Mouse (Mus musculus) c-Kit-positive CD71-positive TER-119-negative erythroid progenitor cells, embryonic 14.5 days (primary cell): ENCODE results near the gene Nol7.

Source experiments
- DNase-seq: peaks from one replicate; pipeline ENCODE4 v3.0.0-alpha.2; 2013; ENCODE audit warnings: low read depth

The Nol7 gene

GRCm38 (mm10) chr13:43428436-43428835 lies 30.2 kb downstream of the Nol7 start:
- no peak for DNase-seq

DNA sequence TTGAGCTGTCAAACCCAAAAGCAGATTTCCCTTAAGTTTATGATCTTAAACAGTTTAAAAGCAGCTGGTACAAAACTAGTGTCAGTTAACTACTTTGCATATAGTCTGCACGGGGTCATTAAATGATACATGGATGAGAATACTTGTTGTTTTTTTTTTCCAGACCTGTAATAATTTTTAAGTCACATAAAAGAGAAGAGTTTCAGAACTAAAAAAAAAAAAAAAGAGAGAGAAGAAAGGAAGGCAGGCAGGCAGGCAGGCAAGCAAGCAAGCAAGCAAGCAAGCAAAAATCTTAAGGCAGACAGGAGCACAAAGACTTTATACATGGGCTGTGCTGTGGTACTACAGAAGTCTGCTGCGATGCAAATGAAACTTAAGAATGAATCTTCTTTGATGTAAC lies 35.2 kb downstream of the Nol7 start:
- no peak for DNase-seq

GRCm38 (mm10) chr13:43440376-43440775 lies 42.2 kb downstream of the Nol7 start:
- no peak for DNase-seq

DNA sequence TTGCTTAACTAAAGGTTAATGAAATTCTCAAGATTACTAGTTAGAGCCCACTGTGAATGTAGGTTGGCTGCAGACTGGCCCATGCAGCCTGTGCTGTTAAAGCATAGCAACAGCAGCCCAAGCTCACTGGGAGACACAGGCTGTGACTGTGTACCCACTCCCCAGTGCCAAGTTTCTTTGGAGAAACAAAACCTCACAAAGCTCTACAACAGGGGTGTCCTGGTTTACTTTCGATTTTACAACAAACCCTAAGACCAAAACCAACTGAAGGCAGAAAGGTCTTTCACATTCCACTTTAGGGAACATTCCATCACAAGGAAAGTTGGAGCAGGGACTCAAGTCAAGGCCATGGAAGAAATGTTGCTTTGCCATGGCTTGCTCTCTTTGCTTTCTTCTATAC lies 44.4 kb downstream of the Nol7 start:
- no peak for DNase-seq

GRCm38 (mm10) chr13:43443706-43444105 lies 45.5 kb downstream of the Nol7 start:
- no peak for DNase-seq

DNA sequence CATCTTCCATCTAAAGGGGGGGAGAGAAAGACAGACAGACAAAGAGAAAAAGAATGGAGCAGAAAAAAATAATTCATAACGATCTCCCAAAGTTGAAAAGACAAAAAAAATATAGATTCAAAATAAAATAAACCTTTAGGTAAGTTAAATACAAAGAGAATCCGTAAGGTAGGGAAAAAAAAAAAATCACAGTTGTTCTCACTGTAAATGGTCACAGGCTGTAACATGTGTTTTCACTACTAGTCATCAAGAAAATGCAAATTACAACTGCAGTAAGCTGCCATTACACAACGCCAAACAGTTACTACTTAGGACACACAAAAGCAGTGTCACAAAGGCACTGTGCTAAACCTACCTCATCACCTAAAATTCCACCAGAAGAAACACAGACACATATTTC lies 46.5 kb downstream of the Nol7 start:
- no peak for DNase-seq

GRCm38 (mm10) chr13:43445754-43446153 lies 47.6 kb downstream of the Nol7 start:
- no peak for DNase-seq

- no peak for DNase-seq
Observed at GRCm38 (mm10) chr13:43447721-43448120, 49.5 kb downstream of the Nol7 start.

DNA sequence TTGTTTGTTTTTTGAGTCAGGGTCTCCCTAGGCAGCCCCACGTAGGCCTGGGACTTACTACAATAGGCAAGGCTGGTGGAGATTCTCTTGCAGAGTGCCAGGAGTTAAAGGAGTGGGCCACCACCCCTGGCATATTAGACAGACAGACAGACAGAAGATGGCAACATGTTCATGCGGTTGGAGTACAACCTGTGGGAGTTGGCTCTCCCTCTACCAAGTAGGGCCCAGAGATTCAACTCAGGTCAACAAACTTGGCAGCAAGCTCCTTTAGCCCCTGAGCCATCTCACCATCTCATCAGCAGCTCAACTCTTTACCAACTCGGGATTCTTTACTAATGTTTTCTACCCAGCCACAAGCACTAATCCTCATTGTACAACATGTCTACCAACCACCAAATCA lies 52.5 kb downstream of the Nol7 start:
- DNase-seq: no peak

DNA sequence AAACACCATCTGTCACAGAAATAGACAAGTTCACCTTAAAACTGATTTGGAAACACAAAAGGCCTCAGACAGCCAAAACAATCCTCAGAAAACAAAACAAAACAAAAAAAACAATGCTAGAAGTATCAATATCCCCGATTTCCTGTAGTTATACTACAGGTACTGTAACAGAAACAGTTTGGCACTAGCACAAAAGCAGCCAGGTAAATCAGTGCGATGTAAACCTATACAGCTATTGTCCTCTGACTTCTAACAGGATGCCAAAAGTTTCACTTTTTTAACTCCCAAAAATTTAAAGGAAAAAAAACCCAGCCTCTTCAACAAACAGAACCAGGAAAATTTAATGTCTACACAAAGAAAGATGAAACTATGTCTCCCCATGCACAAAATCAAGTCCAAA lies 54.0 kb downstream of the Nol7 start:
- DNase-seq: no peak

- no peak for DNase-seq
Observed at GRCm38 (mm10) chr13:43452843-43453605, 54.8 kb downstream of the Nol7 start.

- DNase-seq: no peak
Observed at GRCm38 (mm10) chr13:43454431-43454830, 56.2 kb downstream of the Nol7 start.
